Mouse (Mus musculus) layer of hippocampus, adult 8-10 months (tissue): ENCODE measurements at regions not wholly inside any gene's neighbourhood (a gene's known extent, or its start where the extent isn't known, plus 50 kb on each side); places are given as distances from the start of the nearest gene placed in this dataset.
"Not testable (repeated sequence)": the region's sequence is repeated elsewhere in the genome, so short reads cannot be mapped to it uniquely, and the experiment has no call there.

Experiments
- DNase-seq, 2 experiments: peaks; one replicate each; pipeline ENCODE4 v3.0.0; 2022; ENCODE audit warnings: low spot score in 2 of 2

DNA sequence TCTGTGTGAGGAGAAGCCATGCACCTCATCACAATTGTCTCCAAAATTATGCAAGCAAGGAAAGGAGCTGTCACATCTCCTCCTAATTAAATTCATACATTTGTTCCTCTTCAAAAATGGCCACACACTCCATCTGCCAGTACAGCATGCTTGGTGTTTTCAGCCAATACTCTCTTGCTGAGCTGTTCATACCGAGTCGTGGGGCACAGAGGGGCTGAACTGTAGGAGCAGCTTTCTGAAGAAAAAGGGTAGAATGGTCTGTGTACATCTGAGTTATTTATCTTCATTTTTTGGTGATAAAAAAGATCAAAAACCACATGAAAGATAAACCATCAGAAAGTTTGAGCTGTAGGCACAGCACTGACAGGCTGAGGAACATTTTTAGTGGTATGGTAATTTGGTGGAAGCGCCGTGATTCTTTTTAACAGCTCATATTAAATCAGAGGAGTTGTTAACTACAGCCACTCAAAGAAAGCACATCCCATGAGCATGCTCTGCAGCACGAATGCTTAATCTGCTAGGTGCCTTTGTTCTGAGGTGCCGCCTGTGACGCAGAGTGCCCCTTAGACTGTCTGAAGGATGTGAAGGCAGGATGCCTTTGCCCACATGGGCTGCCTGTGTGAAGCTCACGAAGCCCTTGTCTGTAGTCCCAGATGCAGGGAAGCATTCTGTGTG, 573.8 kb downstream of the Dcdc2c start:
- peak; percentile 45 to 62 for DNase-seq

DNA sequence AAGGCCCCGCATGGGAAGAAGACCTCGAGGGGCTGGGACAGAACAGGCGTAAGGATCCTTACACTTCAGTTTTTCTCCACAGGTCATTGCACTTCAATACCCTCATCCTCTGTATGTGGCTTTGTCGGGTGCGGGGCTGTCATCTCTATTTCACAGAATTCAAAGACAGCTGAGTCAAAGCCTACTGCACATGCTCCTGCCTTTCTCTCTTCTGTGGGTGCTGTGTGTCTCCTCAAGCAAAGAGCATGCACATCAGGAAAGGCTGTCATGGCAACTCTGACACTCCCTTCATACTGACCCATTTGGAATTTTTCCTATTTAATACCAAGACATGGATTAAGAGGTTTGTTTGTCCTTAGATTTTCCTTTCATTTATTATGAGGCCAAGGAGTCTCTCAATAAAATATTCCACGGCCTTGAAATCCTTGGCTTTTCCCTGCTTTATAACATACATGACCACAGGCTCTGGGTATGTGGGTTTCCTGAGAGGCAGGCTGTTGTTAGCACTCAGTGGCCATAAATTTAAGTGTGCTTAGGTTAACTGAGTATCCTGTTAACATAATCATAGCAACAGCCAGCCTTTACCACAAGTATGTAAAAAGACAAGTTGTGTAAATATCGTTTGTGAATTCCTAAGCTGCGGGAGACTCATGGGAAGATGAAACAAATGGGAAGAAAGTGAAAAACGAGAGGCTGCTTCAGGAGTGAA, 574.5 kb downstream of the Dcdc2c start:
- DNase-seq = no peak

DNA sequence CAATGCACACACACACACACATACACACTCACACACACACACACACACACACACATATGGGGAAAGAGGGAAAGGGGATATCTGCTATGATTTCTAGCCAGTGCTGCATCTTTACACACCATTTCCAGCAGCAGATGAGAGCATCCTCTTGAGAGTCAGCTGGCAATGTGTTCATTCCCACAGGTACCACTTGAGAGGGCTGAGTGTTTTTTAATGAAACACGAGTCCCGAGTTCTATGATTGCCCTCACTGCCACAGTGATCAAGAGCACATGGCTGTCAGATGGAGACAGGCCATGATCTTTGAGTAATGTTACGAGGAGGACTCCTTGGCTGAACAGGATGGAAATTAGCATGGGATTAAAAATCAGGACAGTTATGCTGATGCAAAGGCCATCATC, 589.3 kb downstream of the Dcdc2c start:
- no peak for DNase-seq

DNA sequence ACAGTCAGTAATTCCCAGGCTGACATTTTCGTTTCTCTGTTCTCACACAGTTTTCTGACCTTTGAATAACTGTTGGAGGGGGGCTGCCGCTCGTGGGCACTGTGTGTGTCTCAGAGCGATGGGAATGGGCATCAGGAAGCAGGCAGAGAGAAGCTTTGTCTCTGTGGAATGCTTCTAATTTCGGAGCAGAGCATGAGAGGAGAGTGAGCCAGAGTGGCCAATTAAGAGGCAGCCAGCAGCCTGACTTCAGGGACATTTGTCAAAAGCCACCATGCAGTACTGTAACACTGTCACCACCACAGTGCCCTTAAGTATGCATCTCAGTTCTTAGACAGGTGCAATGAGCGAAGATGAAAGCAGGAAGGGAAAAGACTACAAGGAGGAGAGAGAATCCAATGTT, 592.1 kb downstream of the Dcdc2c start:
- DNase-seq = no peak

DNA sequence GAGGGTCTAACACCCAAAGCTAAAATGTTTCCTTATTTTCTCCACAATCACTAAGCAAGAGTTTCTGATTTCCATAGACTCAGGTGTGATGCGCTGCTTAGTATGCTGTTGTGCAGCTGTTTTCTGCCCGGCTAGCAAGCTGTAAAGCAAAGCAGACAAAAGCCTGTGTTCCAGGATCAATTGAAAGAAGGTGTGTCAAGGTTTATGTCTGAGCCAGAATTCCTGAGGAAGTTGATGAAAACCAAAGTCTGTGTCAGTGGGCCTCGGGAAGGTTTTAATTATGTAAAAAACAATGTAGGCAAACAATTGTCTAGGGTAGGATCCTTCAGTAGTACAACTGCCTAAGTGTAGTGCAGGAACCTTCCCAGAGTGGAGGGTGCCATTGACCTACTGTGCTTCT, 604.6 kb downstream of the Dcdc2c start:
- DNase-seq = no peak

DNA sequence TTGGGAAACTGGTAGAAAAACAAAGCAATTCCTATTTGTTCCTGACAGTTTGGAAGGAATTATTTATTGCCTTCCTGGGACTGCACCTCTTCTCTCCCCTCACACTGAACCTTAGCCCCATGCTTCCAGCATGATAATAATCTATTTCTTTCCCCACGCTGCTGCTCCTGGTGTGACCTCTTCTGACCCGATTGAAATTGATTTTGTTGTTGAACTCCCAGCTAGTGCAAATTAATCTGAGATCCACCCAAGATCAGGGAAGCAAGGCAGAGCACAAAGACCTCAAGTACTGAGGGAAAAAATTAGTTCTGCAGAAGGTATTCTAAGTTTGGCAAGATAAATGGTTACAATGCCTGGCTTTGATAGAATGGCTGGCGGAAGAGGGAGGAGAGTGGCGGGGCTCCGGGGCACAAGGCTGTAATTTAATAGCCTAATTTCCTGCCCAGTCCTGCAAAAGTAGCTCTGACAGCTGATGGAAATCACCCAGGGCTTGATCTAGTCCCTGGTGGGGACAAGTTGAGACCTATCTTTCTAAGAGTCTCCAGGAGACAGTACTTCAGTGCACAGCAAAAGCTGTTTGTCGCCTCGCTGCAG, 604.6 kb upstream of the Sox11 start:
- no peak for DNase-seq

DNA sequence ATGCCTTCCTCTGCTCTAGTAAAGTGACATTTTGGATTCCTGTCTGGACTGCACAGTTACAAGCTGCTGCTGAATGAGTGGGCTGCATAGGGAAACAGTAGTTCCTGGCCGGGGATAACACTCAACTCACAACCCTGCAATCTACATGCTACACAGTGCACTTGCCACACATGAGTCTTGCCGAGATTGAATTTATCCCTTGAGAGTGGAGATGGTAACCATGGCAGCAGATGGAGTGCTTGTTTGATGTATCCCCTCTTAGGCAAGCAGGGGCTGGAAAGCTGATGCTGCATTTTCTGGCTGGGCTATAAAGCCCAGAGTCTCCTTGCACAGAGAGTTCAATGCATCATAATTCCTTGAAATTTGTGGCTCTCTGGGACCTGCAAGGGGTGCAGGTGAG, 603.0 kb upstream of the Sox11 start:
- peak in 1 of 2 experiments; percentile 6 for DNase-seq

DNA sequence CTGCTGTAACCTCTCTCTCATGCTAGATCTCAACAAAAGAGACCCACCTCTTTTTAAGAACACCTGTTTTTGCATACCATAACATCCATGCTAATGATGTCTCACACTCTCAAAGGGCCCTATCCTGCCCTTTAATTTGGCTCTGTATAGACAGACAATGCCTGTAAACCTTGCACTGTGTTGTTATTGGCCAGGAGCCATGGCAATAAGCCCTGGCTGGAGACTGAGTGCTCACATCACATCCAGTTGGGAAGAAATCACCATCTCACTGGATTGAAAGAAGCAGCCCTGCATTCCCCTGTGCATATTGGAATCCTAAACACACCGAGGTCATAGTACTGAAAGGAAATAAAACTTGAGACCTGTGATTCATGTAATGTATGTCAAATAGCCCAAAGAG, 598.7 kb upstream of the Sox11 start:
- DNase-seq = no peak

DNA sequence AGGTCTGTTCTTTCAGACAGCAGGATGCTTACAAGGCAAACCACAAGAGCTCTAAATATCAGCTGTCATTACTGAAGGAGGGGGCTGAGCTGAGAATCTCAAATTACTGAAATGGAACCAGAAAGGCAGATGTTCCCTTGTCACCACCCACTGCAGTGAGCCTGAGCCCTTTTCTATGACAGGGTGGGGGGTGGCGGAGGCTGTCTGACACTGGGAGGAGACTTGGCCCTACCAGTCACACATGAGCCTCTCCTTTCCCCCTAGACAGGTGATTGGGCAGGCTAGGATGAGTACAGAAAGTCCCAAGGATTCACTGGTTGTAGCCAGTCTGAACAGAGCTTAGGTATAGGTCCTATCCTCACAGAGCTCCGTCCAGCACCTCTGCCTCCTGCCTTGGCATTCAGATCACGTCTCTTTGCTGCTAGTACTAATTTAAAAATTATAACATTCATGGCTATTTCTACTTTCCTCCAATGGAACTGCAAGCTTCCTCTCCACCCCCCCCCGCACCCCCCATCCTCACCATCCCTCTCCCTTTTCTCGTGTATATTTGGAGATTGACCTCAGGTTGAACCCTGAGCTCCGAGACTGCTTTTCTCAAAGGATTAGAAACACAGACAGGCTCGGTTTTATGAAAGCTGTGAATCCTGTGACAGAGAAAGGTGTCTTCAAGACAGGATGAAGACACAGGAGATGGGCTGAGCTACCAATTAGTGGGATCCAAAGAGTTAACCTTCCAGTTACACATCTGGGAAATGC, 590.2 kb upstream of the Sox11 start:
- peak; percentile 26 to 34 for DNase-seq

DNA sequence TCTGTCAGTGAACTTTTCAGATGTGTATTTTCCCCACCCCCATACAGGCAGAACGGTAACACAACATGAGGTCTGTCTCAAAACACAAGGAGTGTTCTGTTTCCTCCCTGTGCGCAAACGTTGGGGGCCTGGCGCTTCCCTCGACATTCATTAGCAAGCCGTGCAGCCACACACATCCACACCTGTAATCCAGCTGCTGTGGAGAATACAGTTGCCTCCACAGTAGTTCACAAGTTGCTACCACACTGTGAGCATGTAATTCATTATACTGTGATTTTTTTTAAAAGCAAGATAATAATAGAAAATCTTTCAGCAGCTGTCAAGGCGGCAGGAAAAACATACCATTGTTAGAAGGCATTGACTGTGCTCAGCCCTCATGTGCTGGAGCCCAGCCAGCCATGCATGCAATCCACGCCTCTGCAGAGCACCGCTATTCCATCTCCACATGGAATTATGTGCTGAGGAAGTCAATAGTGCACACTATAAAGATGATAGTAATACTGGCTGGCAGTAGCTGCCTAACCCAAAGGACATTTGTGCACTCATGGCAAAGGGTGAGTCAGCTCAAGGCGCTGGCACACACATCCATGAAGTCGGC, 586.1 kb upstream of the Sox11 start:
- DNase-seq = no peak

DNA sequence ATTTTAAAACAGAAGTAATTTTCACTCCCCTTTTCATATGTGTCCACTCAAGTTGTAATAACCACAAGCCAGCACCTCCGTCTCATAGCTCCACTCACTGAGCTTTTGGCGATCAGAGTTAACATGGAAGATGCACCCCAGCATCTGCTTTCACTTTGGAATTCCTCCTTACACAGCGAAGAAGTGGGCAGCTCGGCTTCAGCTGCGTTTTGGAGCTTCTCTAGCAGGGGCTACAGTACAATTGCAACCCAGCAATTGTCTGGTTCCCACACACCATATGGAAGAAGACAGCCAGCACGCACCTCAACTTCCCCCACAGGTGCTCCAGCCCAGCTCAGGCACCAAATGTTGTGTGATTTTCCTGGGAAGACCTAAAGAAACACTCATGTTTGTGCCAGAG, 584.4 kb upstream of the Sox11 start:
- no peak for DNase-seq

DNA sequence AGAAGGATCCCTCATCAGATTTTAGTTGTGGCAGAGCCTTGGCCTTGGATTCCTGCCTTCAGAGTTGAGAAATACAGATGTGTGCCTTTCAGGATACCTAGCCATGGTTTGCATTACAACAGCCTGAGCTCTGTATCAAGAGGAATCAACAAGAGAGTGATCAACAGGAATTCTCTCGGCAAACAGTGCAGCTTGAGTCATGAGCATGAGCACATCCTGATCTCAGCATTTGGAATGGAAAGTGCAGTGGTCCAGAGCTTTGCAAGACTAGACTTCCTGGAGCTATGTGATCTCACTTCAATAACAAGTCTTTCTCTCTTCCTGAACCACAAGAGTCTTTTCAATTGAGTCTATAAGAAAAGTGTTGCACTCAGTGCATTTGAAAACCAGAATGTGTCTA, 578.2 kb upstream of the Sox11 start:
- no peak for DNase-seq

DNA sequence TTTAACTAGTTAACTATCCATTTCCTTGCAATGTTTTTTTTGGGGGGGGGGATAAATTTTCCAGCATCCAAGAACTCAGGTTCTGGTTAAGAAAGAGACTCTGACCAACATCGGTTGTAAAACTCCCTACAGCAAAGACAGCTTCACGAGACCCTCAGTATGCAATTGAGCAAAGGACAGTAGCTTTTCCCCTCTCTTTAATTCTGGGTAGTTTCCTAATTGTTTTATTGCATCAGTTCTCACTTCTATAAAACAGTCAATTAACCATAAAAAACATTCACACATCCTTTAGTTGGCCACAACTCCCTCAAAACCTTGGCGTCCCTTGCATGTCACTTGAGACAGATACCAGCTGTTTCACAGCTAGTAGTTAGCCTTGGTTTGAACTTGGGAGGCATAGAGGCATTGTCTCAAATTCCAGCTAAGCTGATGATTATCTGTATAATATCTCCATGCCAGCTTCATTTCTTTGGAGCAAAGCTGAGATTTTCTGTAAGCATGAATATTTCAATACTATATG, 574.1 kb upstream of the Sox11 start:
- DNase-seq = no peak

DNA sequence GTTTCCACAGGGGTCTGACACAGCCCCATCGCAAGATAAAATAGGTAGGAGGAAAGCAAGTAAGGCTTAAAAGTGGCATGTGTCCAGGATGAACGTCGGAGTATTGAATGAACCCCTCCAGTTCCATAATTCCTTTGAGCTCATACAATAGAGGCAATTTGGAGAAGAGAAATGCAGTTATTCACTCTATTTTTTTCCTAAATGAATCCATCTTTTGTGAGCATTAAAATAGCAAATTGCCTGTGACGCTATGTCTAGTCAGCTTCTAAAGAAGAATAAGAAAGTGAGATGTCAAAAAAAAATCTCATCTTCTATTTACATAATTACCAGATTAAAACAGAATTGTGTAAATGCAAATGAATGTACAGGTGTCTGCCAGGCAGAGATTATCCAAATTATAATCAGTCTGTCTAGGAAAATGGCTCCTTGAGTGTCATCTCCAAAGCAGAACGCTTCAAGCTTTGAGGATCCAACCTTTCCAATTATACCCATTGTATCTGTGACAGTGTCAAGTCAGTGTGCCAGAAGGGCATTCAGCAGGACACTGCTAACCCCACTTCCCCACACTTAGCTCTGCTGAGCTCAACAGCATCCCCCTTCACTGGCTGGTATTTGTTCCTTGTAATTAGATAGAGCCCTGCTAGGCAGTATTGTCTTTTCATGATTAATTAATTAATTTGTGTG, 567.2 kb upstream of the Sox11 start:
- no peak for DNase-seq

DNA sequence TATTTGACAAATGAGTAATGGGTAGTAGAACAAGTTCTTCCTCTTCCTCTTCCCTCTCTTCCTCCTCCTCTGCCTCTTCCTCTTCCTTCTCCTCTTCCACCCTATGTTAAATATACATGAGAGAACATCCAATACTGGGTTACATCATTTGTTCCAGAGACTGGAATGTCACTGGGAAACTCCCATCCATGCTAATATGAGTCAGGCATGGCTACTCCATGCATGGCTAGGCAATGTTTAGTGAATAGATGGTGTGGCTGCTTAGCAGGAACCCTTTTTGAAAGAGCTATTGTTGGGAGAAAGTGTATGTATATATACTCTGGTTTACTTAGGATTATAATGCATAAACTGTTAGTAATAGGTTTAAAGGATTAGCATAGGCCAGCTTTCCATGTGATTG, 554.3 kb upstream of the Sox11 start:
- not testable (repeated sequence) for DNase-seq

DNA sequence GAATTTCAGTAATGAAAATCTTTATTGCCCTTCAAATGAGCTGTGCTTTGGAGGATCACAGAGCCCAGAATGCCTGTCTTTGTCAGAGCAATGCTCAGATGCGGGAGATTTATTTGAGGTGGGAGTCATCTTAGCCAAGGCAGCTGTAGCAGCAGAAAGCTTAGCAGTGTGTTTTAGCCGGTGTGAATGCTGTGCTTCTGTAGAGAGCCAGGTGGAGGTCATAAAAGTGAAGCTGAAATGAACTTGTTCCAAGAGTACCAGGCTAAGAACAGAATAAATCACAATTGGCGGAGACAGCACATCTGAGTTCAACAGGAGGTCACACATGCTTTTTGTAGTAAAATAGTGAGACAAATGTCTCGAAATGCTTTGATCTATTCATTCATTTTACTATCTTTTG, 539.3 kb upstream of the Sox11 start:
- DNase-seq = no peak

DNA sequence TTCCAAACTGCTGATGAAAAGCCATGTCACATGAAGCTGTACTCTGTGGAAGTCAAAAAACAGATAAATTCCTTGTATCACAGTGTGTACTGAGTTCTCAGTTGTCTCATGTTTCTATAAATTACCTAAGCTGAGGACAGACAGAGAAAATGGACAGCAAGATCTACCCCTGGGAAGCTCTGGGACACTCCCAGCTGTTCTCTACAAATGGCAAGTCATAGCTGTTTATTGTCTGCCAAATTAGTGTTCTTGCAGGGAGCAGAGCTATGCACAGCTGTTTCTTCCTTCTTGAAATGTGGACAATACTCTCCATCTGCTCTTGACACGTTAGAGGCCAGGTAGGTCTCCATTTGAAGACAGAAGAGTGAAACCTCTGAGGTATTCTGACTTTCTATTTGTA, 524.0 kb upstream of the Sox11 start:
- DNase-seq = no peak

DNA sequence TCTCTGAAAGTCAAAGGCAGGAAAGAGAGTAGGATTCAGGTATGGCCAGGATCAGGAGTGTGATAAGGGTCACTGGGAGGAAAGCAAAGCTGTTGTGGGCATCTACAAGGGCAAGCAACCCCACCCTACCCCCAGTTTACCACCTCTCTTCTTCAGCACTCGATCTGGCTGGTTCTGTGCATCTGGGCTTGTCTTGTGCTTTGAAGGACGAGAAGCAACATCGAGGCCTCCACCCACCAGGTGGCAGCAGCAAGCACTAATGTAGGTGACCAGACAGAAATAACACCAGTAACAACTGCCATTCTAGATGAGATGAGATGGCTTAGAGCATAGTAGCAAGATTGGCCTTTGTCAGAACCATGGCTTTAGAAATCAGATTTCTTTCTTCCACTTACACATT, 507.2 kb upstream of the Sox11 start:
- no peak for DNase-seq

DNA sequence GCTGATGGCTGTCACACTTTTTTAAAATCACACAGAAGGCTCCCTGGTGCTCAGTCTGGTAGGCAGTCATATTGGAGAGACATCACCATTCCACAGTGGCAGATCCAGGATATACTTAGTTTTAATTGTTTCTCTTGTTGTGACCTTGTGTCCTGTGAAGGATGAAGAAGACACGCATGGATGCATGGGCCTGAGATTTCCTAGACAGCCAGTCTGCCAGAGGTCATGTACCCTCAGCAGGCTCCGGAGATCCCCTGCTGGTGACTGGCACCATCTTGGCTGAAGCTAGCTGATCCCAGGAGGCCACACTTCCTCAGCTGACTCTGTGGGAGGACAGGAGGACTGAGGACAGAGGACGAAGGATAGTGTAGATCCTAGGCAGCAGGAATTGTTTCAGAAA, 506.7 kb upstream of the Sox11 start:
- DNase-seq = no peak

DNA sequence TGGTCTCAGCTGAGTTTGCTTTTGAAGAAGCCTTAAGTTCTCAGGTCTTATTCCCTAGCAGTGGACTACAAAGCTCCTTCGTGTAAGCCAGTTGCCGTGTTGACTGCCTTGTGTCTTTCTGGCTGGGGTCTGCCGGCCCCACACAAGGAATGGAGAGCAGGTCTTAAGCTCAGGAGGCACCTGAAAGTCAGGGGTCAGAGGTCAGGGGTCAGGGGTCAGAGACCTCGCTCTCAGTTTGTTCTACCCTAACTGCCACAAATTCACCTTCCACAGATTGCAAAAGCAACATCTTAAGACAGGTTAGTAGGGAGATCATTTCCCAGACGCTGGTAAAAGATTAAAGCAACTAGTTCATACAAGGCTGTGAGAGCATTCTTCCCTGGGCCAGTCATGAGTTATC, 505.8 kb upstream of the Sox11 start:
- no peak for DNase-seq

DNA sequence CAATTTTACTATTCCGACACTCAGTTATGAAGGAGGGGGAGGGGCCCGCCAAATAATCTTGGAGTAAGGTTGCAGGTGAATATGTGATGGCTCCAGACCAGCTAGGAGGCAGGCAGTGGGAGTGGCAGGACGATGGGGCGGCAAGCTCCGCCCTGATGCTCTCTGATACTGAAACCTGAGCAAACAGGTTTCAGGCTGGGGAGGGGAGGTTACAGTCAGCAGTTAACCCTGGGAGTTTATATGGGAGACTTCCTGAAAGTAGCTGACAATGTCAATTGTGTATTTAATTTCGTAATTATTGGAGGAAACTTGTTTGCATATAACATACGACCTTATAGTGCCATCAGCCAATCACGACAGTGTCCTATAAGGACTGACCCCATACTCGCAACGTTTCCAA, 505.0 kb upstream of the Sox11 start:
- DNase-seq = no peak
